Mouse (Mus musculus): ENCODE measurements around the gene Nf2.

Nf2 gene

GRCm38 (mm10) chr11:4849258-4849943 is at the start of gene Nf2:
Nf2 (minus strand) TSS chr11:4849536.
- peak; percentile 100 for DNase-seq

- peak; percentile 98 for DNase-seq
These were observed 45.8 kb upstream of the Nf2 start, which contains the start of gene Thoc5 for GRCm38 (mm10) chr11:4894848-4895816. Thoc5 (plus strand) TSS chr11:4895320.

GRCm38 (mm10) chr11:4886987-4887386 is 37.7 kb upstream of the Nf2 start:
- no peak for DNase-seq

GRCm38 (mm10) chr11:4885385-4885903 is 36.1 kb upstream of the Nf2 start:
- DNase-seq = no peak

- peak; percentile 90 for DNase-seq
These were observed 33.7 kb upstream of the Nf2 start for GRCm38 (mm10) chr11:4882892-4883627.

GRCm38 (mm10) chr11:4881087-4881486 is 31.8 kb upstream of the Nf2 start:
- DNase-seq = no peak

GRCm38 (mm10) chr11:4874551-4874950 is 25.2 kb upstream of the Nf2 start:
- no peak for DNase-seq

- peak; percentile 95 for DNase-seq
These were observed 24.6 kb upstream of the Nf2 start, which contains the start of gene Nipsnap1 for GRCm38 (mm10) chr11:4873755-4874475. Nipsnap1 (plus strand) TSS chr11:4873951.

GRCm38 (mm10) chr11:4865645-4866251 is 16.4 kb upstream of the Nf2 start:
- DNase-seq = no peak

- no peak for DNase-seq
These were observed 13.4 kb upstream of the Nf2 start for GRCm38 (mm10) chr11:4862730-4863129.

GRCm38 (mm10) chr11:4861816-4862604 is 12.7 kb upstream of the Nf2 start:
- DNase-seq = no peak

- DNase-seq = no peak
These were observed 11.7 kb upstream of the Nf2 start for GRCm38 (mm10) chr11:4860986-4861385.

- no peak for DNase-seq
These were observed 9.1 kb upstream of the Nf2 start for GRCm38 (mm10) chr11:4858416-4858815.

GRCm38 (mm10) chr11:4854181-4854580 is 4.8 kb upstream of the Nf2 start:
- no peak for DNase-seq

- DNase-seq = no peak
These were observed 3.7 kb upstream of the Nf2 start for GRCm38 (mm10) chr11:4853021-4853420.

GRCm38 (mm10) chr11:4850404-4850803 is 1.1 kb upstream of the Nf2 start:
- peak; percentile 64 for DNase-seq

- no peak for DNase-seq
These were observed 670 bp downstream of the Nf2 start for GRCm38 (mm10) chr11:4848483-4849248.

- no peak for DNase-seq
These were observed 8.3 kb downstream of the Nf2 start for GRCm38 (mm10) chr11:4840942-4841526.

- no peak for DNase-seq
These were observed 11.1 kb downstream of the Nf2 start for GRCm38 (mm10) chr11:4838235-4838634.

GRCm38 (mm10) chr11:4837342-4837741 is 12.0 kb downstream of the Nf2 start:
- no peak for DNase-seq

Measured in heart, adult 11 months (tissue).